Mouse (Mus musculus): ENCODE data around the gene Klf15.

DNA sequence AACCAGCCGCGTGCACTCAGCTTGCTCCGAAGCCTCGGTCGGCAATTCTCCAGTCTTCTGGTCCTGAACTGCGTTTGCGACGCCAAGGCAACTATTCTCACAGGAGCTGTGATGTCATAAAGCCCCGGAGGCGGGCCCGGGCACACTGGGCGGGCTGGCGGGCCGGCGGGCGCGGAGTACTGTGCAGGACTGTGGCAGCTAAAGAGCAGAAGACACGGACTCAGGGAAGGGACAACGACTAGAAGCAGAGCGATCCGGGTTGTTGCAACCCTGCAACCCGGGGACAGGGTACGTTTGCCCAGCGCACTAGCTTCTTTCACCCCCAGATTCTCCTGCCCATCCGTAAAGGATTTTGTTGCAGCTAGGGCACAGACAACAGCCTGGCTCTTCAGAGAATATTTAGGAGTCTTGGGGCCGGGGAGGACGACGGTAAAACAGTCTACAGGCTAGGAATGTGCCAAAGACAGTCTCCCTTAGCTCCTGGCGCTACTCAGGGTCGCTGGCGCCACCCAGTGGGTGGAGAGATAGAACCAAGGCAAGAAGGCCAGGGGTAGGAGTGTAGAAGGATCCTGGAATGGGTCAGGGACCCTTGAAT, 33.9 kb upstream of the Klf15 start, which contains the start of gene Cfap100:
- TF ChIP-seq POLR2A (IDR thresholded peaks at IDR 0.05; ENCODE audit: borderline replicate concordance, extremely low read depth, low read depth, low read length), result no peak
- peak; percentile 40; the same call in 1 of the 2 replicates for TF ChIP-seq CTCF (IDR thresholded peaks at IDR 0.05; ENCODE audit: insufficient read depth, low read length)

All from lung, adult 2 months (tissue).